Mouse (Mus musculus) stomach, embryonic 15.5 days (tissue): Measurements from ENCODE around the gene Inpp5b. TPM values are rescaled to one million over a fixed set of nuclear protein-coding genes. Genes with fewer than 3 reads are reported as not detected.

Source experiments
- ATAC-seq: fragments of 200-750 bp; cut with Nextera tagmentation; 2 replicates; pipeline ENCODE4 v1.8.0; 2017; ENCODE audit warnings: low read depth, moderate number of reproducible peaks, moderate TSS enrichment; ENCODE audit not compliant: insufficient read depth, low FRiP score
- H3K27ac ChIP-seq: fragments of 300-500 bp; sonication (generic); 2 replicates; pipeline ENCODE4 v1.5.1; 2015; ENCODE audit warnings: mild to moderate bottlenecking, inconsistent platforms
- H3K27me3 ChIP-seq: fragments of 300-500 bp; sonication (generic); replicated peaks from 2 replicates; pipeline ENCODE4 v1.6.1; 2015; ENCODE audit warnings: inconsistent platforms
- H3K36me3 ChIP-seq: fragments of 300-500 bp; sonication (generic); 2 replicates; pipeline ENCODE4 v1.6.1; 2015; ENCODE audit warnings: inconsistent platforms
- H3K4me1 ChIP-seq: fragments of 300-500 bp; sonication (generic); 2 replicates; pipeline ENCODE4 v1.6.1; 2015; ENCODE audit warnings: inconsistent platforms
- H3K4me2 ChIP-seq: fragments of 300-500 bp; sonication (generic); 2 replicates; pipeline ENCODE4 v1.6.1; 2015; ENCODE audit warnings: mild to moderate bottlenecking, inconsistent platforms
- H3K4me3 ChIP-seq: fragments of 300-500 bp; sonication (generic); replicated peaks from 2 replicates; pipeline ENCODE4 v1.5.1; 2015; ENCODE audit warnings: inconsistent platforms
- H3K9ac ChIP-seq: fragments of 300-500 bp; sonication (generic); 2 replicates; pipeline ENCODE4 v1.6.1; 2015; ENCODE audit warnings: inconsistent platforms
- H3K9me3 ChIP-seq: fragments of 300-500 bp; sonication (generic); 2 replicates; pipeline ENCODE4 v1.6.1; 2016; ENCODE audit warnings: inconsistent platforms
- WGBS: fragments of 180-500 bp; shearing (Covaris S2); methylation state at CpG from one replicate; pipeline ENCODE4 v1.1.7; 2015; 5-methylcytosine and 5-hydroxymethylcytosine counted together
- polyA plus RNA-seq: library from polyadenylated mRNA; unstranded; fragments of >200 nt; fragmentation: Nextera tagmentation; extraction: Ambion mirVana; gene quantifications from 2 replicates; pipeline ENCODE4 v1.2.1, GENCODE M21; 2015

Gene Inpp5b
- polyA plus RNA-seq: 27.1 and 31.6 TPM in 2 replicates

- Histone ChIP-seq H3K9ac (peak within 1 kb of the TSS; percentile 54), H3K36me3 (no peaks in the 10 kb centered on the region), H3K4me1 (peaks cover 4% of the 10 kb centered on the region; the same call in 1 of the 2 replicates), H3K27me3 (no peaks in the 10 kb centered on the region), H3K4me2 (peak within 1 kb of the TSS; percentile 73), H3K9me3 (no peaks in the 10 kb centered on the region), H3K4me3 (peak within 1 kb of the TSS; percentile 67), H3K27ac (peak within 1 kb of the TSS; percentile 36)
- peak; percentile 89 for ATAC-seq
- WGBS: 12% methylated on average over 25 of the region's 25 CpGs
Measured at GRCm38 (mm10) chr4:124741376-124742343, at the start of gene Inpp5b. Gene Inpp5b, plus strand, starts transcription at chr4:124741850.

GRCm38 (mm10) chr4:124692416-124692861 is 49.2 kb upstream of the Inpp5b start:
- ATAC-seq: peak; percentile 43
- Histone ChIP-seq H3K4me1 (peaks cover 12% of the 10 kb centered on the region; the same call in 1 of the 2 replicates), H3K36me3 (peaks cover 4% of the 10 kb centered on the region; the same call in 1 of the 2 replicates), H3K4me3 (peak overlapping the region; percentile 61), H3K4me2 (peak overlapping the region; percentile 66), H3K9me3 (no peaks in the 10 kb centered on the region), H3K27ac (peak overlapping the region; percentile 62), H3K9ac (peak overlapping the region; percentile 71), H3K27me3 (no peaks in the 10 kb centered on the region)
- WGBS: 44% methylated on average over 3 of the region's 3 CpGs

GRCm38 (mm10) chr4:124693135-124693894 is 48.3 kb upstream of the Inpp5b start, which contains the start of gene Utp11:
Gene Utp11, minus strand, starts transcription at chr4:124693600.
- Histone ChIP-seq H3K27ac (peak within 1 kb of the TSS; percentile 62), H3K27me3 (no peaks in the 10 kb centered on the region), H3K4me3 (peak within 1 kb of the TSS; percentile 61), H3K36me3 (no peaks in the 10 kb centered on the region), H3K4me2 (peak within 1 kb of the TSS; percentile 66), H3K4me1 (peaks cover 12% of the 10 kb centered on the region; the same call in 1 of the 2 replicates), H3K9ac (peak within 1 kb of the TSS; percentile 71), H3K9me3 (no peaks in the 10 kb centered on the region)
- WGBS: under 1% methylated on average over 43 of the region's 43 CpGs
- peak; percentile 95 for ATAC-seq

- H3K4me1 ChIP-seq: peaks cover 14% of the 10 kb centered on the region; the same call in 1 of the 2 replicates
- no peaks in the 10 kb centered on the region for H3K36me3 ChIP-seq
- no peaks in the 10 kb centered on the region for H3K27me3 ChIP-seq
- ATAC-seq: no peak
- no peak overlapping the region for H3K4me3 ChIP-seq
- no peak overlapping the region for H3K27ac ChIP-seq
- WGBS: 74% methylated on average over 2 of the region's 2 CpGs
- H3K9me3 ChIP-seq: no peaks in the 10 kb centered on the region
- H3K4me2 ChIP-seq: no peak overlapping the region
- no peak overlapping the region for H3K9ac ChIP-seq
Measured at GRCm38 (mm10) chr4:124694572-124694971, 47.1 kb upstream of the Inpp5b start.

- Histone ChIP-seq H3K4me1 (peaks cover 18% of the 10 kb centered on the region; the same call in 1 of the 2 replicates), H3K36me3 (no peaks in the 10 kb centered on the region), H3K27ac (peak overlapping the region; percentile 21; the same call in 1 of the 2 replicates), H3K4me3 (peak overlapping the region; percentile 11; the same call in 1 of the 2 replicates), H3K9ac (no peak overlapping the region), H3K27me3 (no peaks in the 10 kb centered on the region), H3K9me3 (no peaks in the 10 kb centered on the region), H3K4me2 (peak overlapping the region; percentile 39)
- ATAC-seq: no peak
- WGBS: 14% methylated on average over 18 of the region's 18 CpGs
Measured at GRCm38 (mm10) chr4:124695786-124696516, 45.7 kb upstream of the Inpp5b start.

GRCm38 (mm10) chr4:124699791-124700190 is 41.9 kb upstream of the Inpp5b start:
- no peaks in the 10 kb centered on the region for H3K36me3 ChIP-seq
- peaks cover 30% of the 10 kb centered on the region for H3K4me1 ChIP-seq
- H3K27ac ChIP-seq: peak overlapping the region; percentile 94
- no peak overlapping the region for H3K9ac ChIP-seq
- no peak; the same call in 1 of the 2 replicates for ATAC-seq
- no peaks in the 10 kb centered on the region for H3K27me3 ChIP-seq
- WGBS: 17% methylated on average over 6 of the region's 6 CpGs
- H3K4me3 ChIP-seq: peak overlapping the region; percentile 84
- H3K9me3 ChIP-seq: no peaks in the 10 kb centered on the region
- peak overlapping the region; percentile 79 for H3K4me2 ChIP-seq

GRCm38 (mm10) chr4:124700248-124700971 is 41.2 kb upstream of the Inpp5b start, which contains the start of gene Fhl3:
Gene Fhl3, plus strand, starts transcription at chr4:124700701.
- peak; percentile 65 for ATAC-seq
- WGBS: under 1% methylated on average over 39 of the region's 59 CpGs

GRCm38 (mm10) chr4:124701052-124701845 is 40.4 kb upstream of the Inpp5b start:
- Histone ChIP-seq H3K9me3 (no peaks in the 10 kb centered on the region), H3K4me2 (peak overlapping the region; percentile 79), H3K4me1 (peaks cover 41% of the 10 kb centered on the region), H3K27me3 (no peaks in the 10 kb centered on the region), H3K9ac (peak overlapping the region; percentile 86), H3K27ac (peak overlapping the region; percentile 94), H3K36me3 (no peaks in the 10 kb centered on the region), H3K4me3 (peak overlapping the region; percentile 84)
- ATAC-seq: no peak; the same call in 1 of the 2 replicates
- WGBS: 4% methylated on average over 22 of the region's 22 CpGs

More at GRCm38 (mm10) chr4:124700248-124700971, 41.2 kb upstream of the Inpp5b start, which contains the start of gene Fhl3:
- no peaks in the 10 kb centered on the region for H3K9me3 ChIP-seq
- H3K4me1 ChIP-seq: peaks cover 34% of the 10 kb centered on the region
- H3K9ac ChIP-seq: peak within 1 kb of the TSS; percentile 86
- H3K36me3 ChIP-seq: no peaks in the 10 kb centered on the region
- H3K4me3 ChIP-seq: peak within 1 kb of the TSS; percentile 84
- peak within 1 kb of the TSS; percentile 94 for H3K27ac ChIP-seq
- no peaks in the 10 kb centered on the region for H3K27me3 ChIP-seq
- H3K4me2 ChIP-seq: peak within 1 kb of the TSS; percentile 79

- WGBS: 31% methylated on average over 5 of the region's 5 CpGs
- H3K9ac ChIP-seq: peak overlapping the region; percentile 86; the same call in 1 of the 2 replicates
- ATAC-seq: no peak
- peak overlapping the region; percentile 79 for H3K4me2 ChIP-seq
- peaks cover 40% of the 10 kb centered on the region for H3K4me1 ChIP-seq
- H3K4me3 ChIP-seq: peak overlapping the region; percentile 84
- H3K36me3 ChIP-seq: no peaks in the 10 kb centered on the region
- H3K9me3 ChIP-seq: no peaks in the 10 kb centered on the region
- H3K27me3 ChIP-seq: no peaks in the 10 kb centered on the region
- H3K27ac ChIP-seq: peak overlapping the region; percentile 94
Measured at GRCm38 (mm10) chr4:124701916-124702315, 39.7 kb upstream of the Inpp5b start.

GRCm38 (mm10) chr4:124703406-124703805 is 38.2 kb upstream of the Inpp5b start:
- Histone ChIP-seq H3K27me3 (no peaks in the 10 kb centered on the region), H3K36me3 (no peaks in the 10 kb centered on the region), H3K4me2 (peak overlapping the region; percentile 43), H3K27ac (peak overlapping the region; percentile 93), H3K9me3 (no peaks in the 10 kb centered on the region), H3K4me1 (peaks cover 46% of the 10 kb centered on the region), H3K9ac (no peak overlapping the region; the same call in 1 of the 2 replicates), H3K4me3 (peak overlapping the region; percentile 9; the same call in 1 of the 2 replicates)
- no peak for ATAC-seq
- WGBS: 35% methylated on average over 2 of the region's 2 CpGs
